ENCODE assay signal across 11 mouse cellular contexts in genomic region chr7:70699391-70699790, GRCm38 (mm10).
"Had no signal": no experiment of that assay in that cellular context is flagged by ENCODE, and none has a peak within 500 bp of the region (broad histone marks: within the 10 kb centered on the region; RNA-seq: fewer than 3 reads in every experiment).

No protein-coding gene starts in this region.

- H3K4me3 ChIP-seq: kidney, embryonic 15.5 days; limb, embryonic 13.5 days; neural tube, embryonic 13.5 days had no signal

- H3K27ac ChIP-seq: kidney, embryonic 15.5 days; limb, embryonic 13.5 days; liver, embryonic 14.5 days; neural tube, embryonic 13.5 days had no signal

- H3K9me3 ChIP-seq: kidney, embryonic 15.5 days; limb, embryonic 13.5 days; neural tube, embryonic 13.5 days had no signal

- H3K4me1 ChIP-seq: kidney, embryonic 15.5 days had no signal

- H3K36me3 ChIP-seq: kidney, embryonic 15.5 days; limb, embryonic 13.5 days; neural tube, embryonic 13.5 days had no signal

- H3K9ac ChIP-seq: kidney, embryonic 15.5 days; limb, embryonic 13.5 days; liver, embryonic 14.5 days; neural tube, embryonic 13.5 days had no signal

- H3K27me3 ChIP-seq: kidney, embryonic 15.5 days; limb, embryonic 13.5 days; neural tube, embryonic 13.5 days had no signal

- H3K4me2 ChIP-seq: kidney, embryonic 15.5 days; limb, embryonic 13.5 days; neural tube, embryonic 13.5 days had no signal

- DNase-seq: kidney, adult 2 months; kidney, postnatal 25 days; layer of hippocampus, adult 9-11 months; lung, adult 18-20 months; midbrain, embryonic 14.5 days; retina, postnatal 1 day; thymus, postnatal 36 days had no signal
